Mouse (Mus musculus): ENCODE measurements around the gene Itpr3. TPM values are rescaled to one million over a fixed set of nuclear protein-coding genes. Genes with fewer than 3 reads are reported as not detected.

Itpr3 gene
- polyA plus RNA-seq, 1 experiment from 2014 or later, result 0.67 TPM

- H3K9ac ChIP-seq, result no peak overlapping the region
- no peak for ATAC-seq (ENCODE audit: insufficient read depth)
- H3K9me3 ChIP-seq (replicated peaks), result no peaks in the 10 kb centered on the region
- no peak overlapping the region for H3K4me2 ChIP-seq
- H3K27ac ChIP-seq (replicated peaks), result no peak overlapping the region
- H3K27me3 ChIP-seq, result no peaks in the 10 kb centered on the region; the same call in 1 of the 2 replicates
- no peaks in the 10 kb centered on the region for H3K36me3 ChIP-seq (replicated peaks)
- 0 out of 2 replicates have a peak, but pooled peaks cover 9% of the 10 kb centered on the region for H3K4me1 ChIP-seq (replicated peaks)
- WGBS (ENCODE audit: insufficient replicate concordance), result 47% methylated on average over 18 of the region's 18 CpGs
- no peak overlapping the region for H3K4me3 ChIP-seq (replicated peaks)
These were observed 18.6 kb upstream of the Itpr3 start for GRCm38 (mm10) chr17:27038335-27039050.

GRCm38 (mm10) chr17:27039432-27040102 is 17.5 kb upstream of the Itpr3 start:
- no peaks in the 10 kb centered on the region for H3K9me3 ChIP-seq (replicated peaks)
- 0 out of 2 replicates have a peak, but pooled peaks cover 9% of the 10 kb centered on the region for H3K4me1 ChIP-seq (replicated peaks)
- WGBS (ENCODE audit: insufficient replicate concordance), result 54% methylated on average over 10 of the region's 10 CpGs
- no peaks in the 10 kb centered on the region; the same call in 1 of the 2 replicates for H3K27me3 ChIP-seq
- H3K36me3 ChIP-seq (replicated peaks), result no peaks in the 10 kb centered on the region
- no peak overlapping the region for H3K4me2 ChIP-seq
- H3K27ac ChIP-seq (replicated peaks), result no peak overlapping the region
- ATAC-seq (ENCODE audit: insufficient read depth), result no peak
- H3K4me3 ChIP-seq (replicated peaks), result no peak overlapping the region
- H3K9ac ChIP-seq, result no peak overlapping the region

GRCm38 (mm10) chr17:27040304-27041045 is 16.6 kb upstream of the Itpr3 start:
- Histone ChIP-seq H3K27ac (replicated peaks) (no peak overlapping the region), H3K9me3 (replicated peaks) (no peaks in the 10 kb centered on the region), H3K4me3 (replicated peaks) (no peak overlapping the region), H3K9ac (no peak overlapping the region), H3K27me3 (no peaks in the 10 kb centered on the region; the same call in 1 of the 2 replicates), H3K4me1 (replicated peaks) (0 out of 2 replicates have a peak, but pooled peaks cover 4% of the 10 kb centered on the region), H3K36me3 (replicated peaks) (no peaks in the 10 kb centered on the region), H3K4me2 (no peak overlapping the region)
- no peak for ATAC-seq (ENCODE audit: insufficient read depth)
- 34% methylated on average over 20 of the region's 20 CpGs for WGBS (ENCODE audit: insufficient replicate concordance)

GRCm38 (mm10) chr17:27041046-27041786 is 15.9 kb upstream of the Itpr3 start:
- no peak overlapping the region for H3K9ac ChIP-seq
- H3K36me3 ChIP-seq (replicated peaks), result no peaks in the 10 kb centered on the region
- no peak overlapping the region for H3K4me2 ChIP-seq
- H3K4me1 ChIP-seq (replicated peaks), result 0 out of 2 replicates have a peak, but pooled peaks cover 4% of the 10 kb centered on the region
- H3K27me3 ChIP-seq, result no peaks in the 10 kb centered on the region; the same call in 1 of the 2 replicates
- H3K9me3 ChIP-seq (replicated peaks), result no peaks in the 10 kb centered on the region
- ATAC-seq (ENCODE audit: insufficient read depth), result no peak
- no peak overlapping the region for H3K4me3 ChIP-seq (replicated peaks)
- H3K27ac ChIP-seq (replicated peaks), result no peak overlapping the region
- WGBS (ENCODE audit: insufficient replicate concordance), result 52% methylated on average over 13 of the region's 13 CpGs

GRCm38 (mm10) chr17:27041787-27042055 is 15.4 kb upstream of the Itpr3 start:
- no peaks in the 10 kb centered on the region for H3K9me3 ChIP-seq (replicated peaks)
- H3K27me3 ChIP-seq, result no peaks in the 10 kb centered on the region; the same call in 1 of the 2 replicates
- no peak overlapping the region for H3K9ac ChIP-seq
- no peaks in the 10 kb centered on the region for H3K36me3 ChIP-seq (replicated peaks)
- no peak overlapping the region for H3K4me2 ChIP-seq
- no peak overlapping the region for H3K27ac ChIP-seq (replicated peaks)
- WGBS (ENCODE audit: insufficient replicate concordance), result 53% methylated on average over 2 of the region's 2 CpGs
- 0 out of 2 replicates have a peak, but pooled peaks cover 4% of the 10 kb centered on the region for H3K4me1 ChIP-seq (replicated peaks)
- no peak for ATAC-seq (ENCODE audit: insufficient read depth)
- no peak overlapping the region for H3K4me3 ChIP-seq (replicated peaks)

GRCm38 (mm10) chr17:27042840-27043239 is 14.3 kb upstream of the Itpr3 start:
- no peak overlapping the region for H3K27ac ChIP-seq (replicated peaks)
- H3K4me2 ChIP-seq, result no peak overlapping the region
- ATAC-seq (ENCODE audit: insufficient read depth), result no peak
- H3K36me3 ChIP-seq (replicated peaks), result no peaks in the 10 kb centered on the region
- WGBS (ENCODE audit: insufficient replicate concordance), result 37% methylated on average over 6 of the region's 6 CpGs
- H3K4me3 ChIP-seq (replicated peaks), result no peak overlapping the region
- H3K9ac ChIP-seq, result no peak overlapping the region
- H3K4me1 ChIP-seq (replicated peaks), result 0 out of 2 replicates have a peak, but pooled peaks cover 4% of the 10 kb centered on the region
- H3K9me3 ChIP-seq (replicated peaks), result no peaks in the 10 kb centered on the region
- no peaks in the 10 kb centered on the region; the same call in 1 of the 2 replicates for H3K27me3 ChIP-seq

GRCm38 (mm10) chr17:27045164-27045563 is 11.9 kb upstream of the Itpr3 start:
- no peak overlapping the region for H3K27ac ChIP-seq (replicated peaks)
- no peak overlapping the region for H3K4me3 ChIP-seq (replicated peaks)
- H3K4me2 ChIP-seq, result no peak overlapping the region
- H3K4me1 ChIP-seq (replicated peaks), result 0 out of 2 replicates have a peak, but pooled peaks cover 4% of the 10 kb centered on the region
- no peaks in the 10 kb centered on the region for H3K36me3 ChIP-seq (replicated peaks)
- no peaks in the 10 kb centered on the region; the same call in 1 of the 2 replicates for H3K27me3 ChIP-seq
- 71% methylated on average over 6 of the region's 6 CpGs for WGBS (ENCODE audit: insufficient replicate concordance)
- no peak overlapping the region for H3K9ac ChIP-seq
- ATAC-seq (ENCODE audit: insufficient read depth), result no peak
- no peaks in the 10 kb centered on the region for H3K9me3 ChIP-seq (replicated peaks)

- H3K4me2 ChIP-seq, result no peak overlapping the region
- no peaks in the 10 kb centered on the region for H3K27me3 ChIP-seq
- 61% methylated on average over 14 of the region's 14 CpGs for WGBS (ENCODE audit: insufficient replicate concordance)
- H3K4me1 ChIP-seq (replicated peaks), result peaks cover 15% of the 10 kb centered on the region
- no peaks in the 10 kb centered on the region for H3K9me3 ChIP-seq (replicated peaks)
- H3K36me3 ChIP-seq (replicated peaks), result no peaks in the 10 kb centered on the region
- H3K9ac ChIP-seq, result no peak overlapping the region
- H3K4me3 ChIP-seq (replicated peaks), result no peak overlapping the region
- no peak for ATAC-seq (ENCODE audit: insufficient read depth)
- H3K27ac ChIP-seq (replicated peaks), result no peak overlapping the region
These were observed 9.2 kb upstream of the Itpr3 start for GRCm38 (mm10) chr17:27047762-27048444.

GRCm38 (mm10) chr17:27048445-27049239 is 8.5 kb upstream of the Itpr3 start:
- ATAC-seq (ENCODE audit: insufficient read depth), result no peak
- Histone ChIP-seq H3K27me3 (no peaks in the 10 kb centered on the region), H3K4me1 (replicated peaks) (peaks cover 12% of the 10 kb centered on the region), H3K4me3 (replicated peaks) (no peak overlapping the region), H3K36me3 (replicated peaks) (no peaks in the 10 kb centered on the region), H3K9me3 (replicated peaks) (no peaks in the 10 kb centered on the region), H3K27ac (replicated peaks) (no peak overlapping the region), H3K4me2 (no peak overlapping the region), H3K9ac (no peak overlapping the region)
- 68% methylated on average over 14 of the region's 14 CpGs for WGBS (ENCODE audit: insufficient replicate concordance)

- H3K4me3 ChIP-seq (replicated peaks), result no peak overlapping the region
- no peaks in the 10 kb centered on the region for H3K9me3 ChIP-seq (replicated peaks)
- no peak overlapping the region for H3K27ac ChIP-seq (replicated peaks)
- peaks cover 13% of the 10 kb centered on the region for H3K4me1 ChIP-seq (replicated peaks)
- no peak for ATAC-seq (ENCODE audit: insufficient read depth)
- WGBS (ENCODE audit: insufficient replicate concordance), result 55% methylated on average over 5 of the region's 5 CpGs
- no peak overlapping the region for H3K9ac ChIP-seq
- no peak overlapping the region for H3K4me2 ChIP-seq
- H3K27me3 ChIP-seq, result no peaks in the 10 kb centered on the region
- H3K36me3 ChIP-seq (replicated peaks), result no peaks in the 10 kb centered on the region
These were observed 6.3 kb upstream of the Itpr3 start for GRCm38 (mm10) chr17:27050853-27051252.
